Mouse (Mus musculus): Measurements from ENCODE around the gene Gpr183.
A peak's percentile ranks its signal among the peaks of the same experiment; 100 is the strongest.

The Gpr183 gene

DNA sequence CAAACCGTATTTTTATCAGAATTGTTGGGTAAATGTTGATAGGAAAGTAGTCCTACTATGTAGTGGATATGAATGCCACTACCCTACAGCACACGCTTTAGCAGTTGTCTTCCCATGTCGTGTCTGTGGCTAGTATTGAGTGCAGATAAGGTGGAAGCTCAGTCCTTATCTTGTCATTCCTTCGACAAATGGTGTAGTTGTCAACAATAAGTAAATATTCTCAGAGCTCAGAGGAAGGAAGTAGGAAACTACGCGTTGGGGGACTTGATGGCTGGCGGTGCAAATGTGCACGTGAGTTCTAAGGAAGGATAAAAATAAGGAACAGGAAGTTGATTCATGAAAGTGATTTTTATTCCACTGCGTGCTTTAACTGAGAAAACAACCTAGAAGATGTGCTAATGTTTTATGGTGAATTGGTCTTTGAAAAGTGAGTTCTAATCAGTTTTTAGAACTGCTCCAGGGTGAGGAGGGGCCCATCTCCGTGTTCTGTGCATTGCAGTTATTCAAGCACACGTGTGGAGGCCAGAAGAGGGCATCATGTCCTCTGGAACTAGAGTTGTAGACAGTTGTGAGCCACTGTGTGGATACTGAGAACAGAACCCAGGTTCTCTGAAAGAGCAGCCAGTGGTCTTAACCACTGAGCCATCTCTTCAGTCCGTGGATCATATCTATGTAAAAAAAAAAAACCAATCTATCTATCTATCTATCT lies 35.6 kb downstream of the Gpr183 start:
- DNase-seq, result peak; percentile 18

GRCm38 (mm10) chr14:121928375-121929137 lies 36.4 kb downstream of the Gpr183 start:
- DNase-seq, result peak; percentile 71

DNA sequence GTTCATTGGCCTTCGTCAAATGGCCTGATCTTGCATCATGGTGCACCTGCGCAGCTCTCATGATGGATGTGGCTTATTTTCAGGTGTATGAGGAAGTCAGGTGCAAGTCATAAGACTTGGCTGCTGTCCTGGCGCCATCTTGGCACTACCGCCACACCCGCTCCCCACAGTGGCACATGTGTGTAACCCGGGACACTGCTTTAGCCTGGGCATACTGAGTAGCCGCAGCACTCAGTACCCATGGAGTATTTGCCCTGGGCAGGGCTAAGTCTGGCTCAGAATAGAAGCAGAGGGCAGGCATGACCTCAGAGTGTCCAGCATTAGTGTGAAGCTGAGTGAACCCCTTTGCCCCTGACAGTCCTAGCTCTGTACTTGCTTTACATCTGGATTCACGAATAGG lies 37.5 kb downstream of the Gpr183 start:
- DNase-seq, result no peak

DNA sequence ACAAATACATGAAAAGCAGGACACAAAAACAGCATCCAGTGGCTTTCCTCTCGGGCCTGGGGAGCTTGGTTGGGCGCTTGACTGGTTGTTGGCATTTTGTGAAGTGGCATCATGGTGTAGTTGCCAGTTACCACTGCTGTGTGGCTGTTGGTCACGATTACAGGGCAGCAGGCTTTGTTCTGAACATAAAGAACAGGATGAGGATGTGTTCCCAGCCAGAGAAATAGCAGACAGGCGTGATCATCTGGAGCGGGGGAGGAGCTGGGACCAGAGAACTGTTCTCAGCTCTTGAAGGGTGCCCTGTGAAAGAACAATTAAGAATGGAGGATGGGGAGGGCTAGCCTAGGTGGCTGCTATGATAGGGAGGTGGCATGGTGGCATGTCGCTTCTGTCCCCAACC lies 38.1 kb downstream of the Gpr183 start:
- DNase-seq, result no peak

GRCm38 (mm10) chr14:121924876-121925275 lies 40.1 kb downstream of the Gpr183 start:
- no peak for DNase-seq

GRCm38 (mm10) chr14:121922731-121923130 lies 42.3 kb downstream of the Gpr183 start:
- no peak for DNase-seq

DNA sequence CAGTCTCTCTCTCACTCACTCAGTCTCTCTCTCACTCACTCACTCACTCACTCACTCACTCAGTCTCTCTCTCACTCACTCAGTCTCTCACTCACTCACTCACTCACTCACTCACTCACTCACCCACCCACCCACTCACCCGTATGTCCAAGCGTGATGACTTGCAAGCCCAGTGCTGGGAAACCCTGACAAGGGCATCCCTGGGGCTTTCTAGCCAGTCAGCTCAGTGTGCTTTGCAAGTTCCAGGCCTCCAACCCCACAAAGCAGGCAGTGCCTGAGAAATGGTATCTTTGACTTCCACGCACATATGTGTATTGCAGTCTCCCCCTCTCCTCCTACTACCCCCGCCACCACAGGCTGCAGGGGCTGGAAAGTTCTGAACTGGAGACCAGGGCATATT lies 43.0 kb downstream of the Gpr183 start:
- no peak for DNase-seq

DNA sequence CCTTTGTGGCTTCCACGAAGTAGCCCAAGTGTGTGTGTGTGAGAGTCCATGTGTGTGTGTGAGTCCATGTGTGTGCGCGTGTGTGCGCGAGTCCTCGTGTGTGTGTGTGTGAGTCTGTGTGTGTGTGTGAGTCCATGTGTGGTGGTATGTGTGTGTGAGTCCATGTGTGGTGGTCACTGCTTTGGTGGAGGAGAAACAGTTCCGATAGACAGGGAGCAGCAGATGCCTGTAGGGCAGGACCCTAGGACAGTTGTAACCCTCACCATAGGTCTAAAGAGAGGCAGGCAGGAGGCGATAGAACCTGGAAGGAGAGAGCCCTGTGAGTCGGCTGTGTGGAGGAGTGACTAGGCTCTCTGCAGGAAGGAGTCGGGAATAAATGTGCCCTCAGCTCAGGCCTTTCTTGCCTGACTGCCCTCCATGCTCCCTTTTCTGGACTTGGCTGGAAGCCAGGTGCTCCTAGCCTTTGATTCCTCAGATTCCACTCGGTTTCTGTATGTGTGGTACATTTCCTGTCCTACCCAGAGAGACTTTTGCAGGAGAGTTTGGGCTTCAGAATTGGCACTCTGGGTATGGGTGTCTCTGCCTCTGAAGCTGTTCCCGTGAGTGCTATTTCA lies 44.4 kb downstream of the Gpr183 start:
- DNase-seq, result no peak

DNA sequence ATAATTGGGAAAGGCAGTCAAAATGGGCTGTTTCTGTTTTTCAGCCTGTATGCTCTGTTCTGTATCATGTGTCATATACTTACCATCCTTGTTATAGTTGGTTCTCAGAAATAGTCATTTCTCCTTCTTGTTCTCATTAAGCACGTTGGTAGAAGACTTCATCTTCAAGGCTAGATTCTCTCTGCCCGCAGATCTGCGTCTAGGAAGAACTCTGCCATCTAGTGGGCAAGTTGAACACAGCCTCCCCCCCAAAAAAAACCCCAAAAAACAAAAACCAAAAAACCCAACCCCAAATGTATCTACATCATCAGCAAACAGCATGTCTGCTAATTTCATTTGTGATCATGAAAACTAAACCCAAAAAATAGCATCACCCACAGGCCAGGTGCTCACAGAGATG lies 45.2 kb downstream of the Gpr183 start:
- DNase-seq, result no peak

GRCm38 (mm10) chr14:121918266-121918665 lies 46.7 kb downstream of the Gpr183 start:
- DNase-seq, result peak; percentile 25

- DNase-seq, result no peak
Measured at GRCm38 (mm10) chr14:121916311-121917094, 48.5 kb downstream of the Gpr183 start.

DNA sequence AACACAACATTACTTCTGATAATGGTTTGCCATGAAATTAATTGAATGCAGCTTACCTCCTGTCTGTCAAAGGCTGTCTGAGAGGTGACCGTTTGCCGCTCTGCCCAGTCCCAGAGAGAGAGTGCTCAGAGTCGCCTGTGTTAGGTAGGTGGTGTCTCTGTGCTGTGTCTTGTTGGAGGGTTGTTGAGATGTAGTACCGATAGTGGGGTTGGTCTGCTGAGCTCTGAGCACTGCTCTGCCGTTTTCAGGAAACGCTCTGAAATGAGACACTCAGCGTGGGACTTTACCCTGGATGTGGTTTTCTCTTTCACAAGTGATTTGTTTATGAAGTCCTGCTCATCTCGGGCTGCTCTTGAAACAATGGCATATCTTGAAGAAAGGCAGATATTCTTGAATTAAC lies 49.4 kb downstream of the Gpr183 start, which contains the start of gene Gpr18:
Gpr18 (minus strand) TSS at position 161 of the 400 bp plus-strand sequence.
- DNase-seq, result no peak

- DNase-seq, result no peak
Measured at GRCm38 (mm10) chr14:121915143-121915542, 49.9 kb downstream of the Gpr183 start.

GRCm38 (mm10) chr14:121912501-121912900 lies 52.5 kb downstream of the Gpr183 start:
- DNase-seq, result no peak

- DNase-seq, result no peak
Measured at GRCm38 (mm10) chr14:121909868-121910267, 55.1 kb downstream of the Gpr183 start.

GRCm38 (mm10) chr14:121906992-121907681 lies 57.9 kb downstream of the Gpr183 start:
- DNase-seq, result no peak

DNA sequence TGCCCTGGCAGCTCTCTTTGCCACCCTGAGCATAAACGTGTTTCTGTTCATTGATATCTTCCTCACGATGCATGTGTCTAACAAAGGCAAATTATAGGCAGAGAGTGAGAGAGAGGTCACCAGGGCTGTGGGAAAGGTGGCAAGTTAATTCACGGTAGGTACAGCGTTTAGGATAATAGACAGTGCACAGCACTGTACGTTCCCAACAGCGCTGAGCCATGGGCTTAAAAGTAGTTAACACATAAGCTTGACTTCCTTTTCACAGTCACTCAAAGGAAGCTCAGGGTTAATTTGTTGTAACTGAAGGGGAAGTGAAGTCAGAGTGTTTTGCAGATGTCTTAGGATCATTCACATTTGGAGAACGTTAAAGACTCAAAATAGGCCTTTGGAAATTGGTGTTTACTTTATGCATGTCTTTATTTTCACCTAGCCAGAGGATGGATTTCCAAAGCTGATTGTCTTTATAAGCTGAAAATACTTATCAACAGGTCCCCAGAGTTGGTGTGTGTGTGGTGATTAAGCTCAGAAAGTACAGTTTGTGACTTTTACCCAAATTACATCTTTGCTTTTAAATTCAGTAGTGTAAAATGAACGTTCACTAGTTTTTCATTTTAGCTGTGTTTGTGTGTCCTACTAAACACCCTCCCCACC lies 58.5 kb downstream of the Gpr183 start:
- DNase-seq, result no peak

DNA sequence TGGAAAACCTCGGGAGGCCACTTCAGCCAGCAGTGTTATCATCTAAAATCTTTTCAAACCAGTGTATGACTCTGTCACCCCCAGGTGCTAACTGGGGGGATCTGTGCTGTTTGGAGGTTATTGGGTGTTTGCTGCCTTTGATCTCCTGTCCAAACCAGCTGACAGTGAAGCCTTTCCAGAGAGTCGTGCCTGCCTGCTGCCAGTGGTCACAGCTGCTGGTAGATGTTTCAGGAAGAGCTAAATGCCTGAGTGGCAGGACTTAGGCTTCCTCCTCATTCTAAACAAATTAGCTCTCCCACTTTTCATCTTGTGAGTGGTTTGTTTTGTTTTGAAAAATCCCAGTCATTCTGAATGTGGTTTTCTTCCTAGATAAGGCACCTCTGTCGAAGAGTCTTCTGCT lies 60.2 kb downstream of the Gpr183 start:
- DNase-seq, result no peak

DNA sequence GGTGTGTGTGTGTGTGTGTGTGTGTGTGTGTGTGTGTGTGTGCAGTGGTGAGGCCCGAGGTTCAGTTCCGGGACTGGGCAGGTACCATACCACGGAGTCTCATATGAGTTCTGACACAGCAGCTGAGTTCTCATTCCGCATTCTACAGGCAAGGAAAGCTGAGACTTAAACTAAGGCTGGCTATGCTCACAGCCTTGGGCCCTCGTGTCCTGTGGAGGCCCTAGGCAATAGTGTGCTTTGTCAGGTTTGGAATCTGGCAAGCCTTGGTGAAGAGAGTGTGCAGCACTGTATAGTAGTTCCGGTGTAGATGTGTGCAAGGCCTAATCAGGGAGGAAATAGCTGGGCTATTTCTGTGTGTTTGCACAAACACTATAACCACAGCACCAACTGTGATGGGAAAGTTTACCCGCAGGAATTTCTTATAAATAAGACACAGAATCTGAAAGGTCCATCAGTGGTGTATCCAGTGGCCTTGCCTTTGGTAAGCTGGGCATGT lies 61.6 kb downstream of the Gpr183 start:
- no peak for DNase-seq
